Mouse (Mus musculus) stomach, embryonic 16.5 days (tissue): Measurements from ENCODE around the gene Mok. TPM values are rescaled to one million over a fixed set of nuclear protein-coding genes. Genes with fewer than 3 reads are reported as not detected.

ENCODE experiments used
- ATAC-seq: fragments of 200-750 bp; cut with Nextera tagmentation; 2 replicates; pipeline ENCODE4 v1.8.0; 2017; ENCODE audit warnings: moderate number of reproducible peaks, moderate TSS enrichment; ENCODE audit not compliant: insufficient read depth, low FRiP score
- H3K27ac ChIP-seq: fragments of 300-500 bp; sonication (generic); 2 replicates; pipeline ENCODE4 v1.5.1; 2014; ENCODE audit warnings: low read length
- H3K27me3 ChIP-seq: fragments of 300-500 bp; sonication (generic); 2 replicates; pipeline ENCODE4 v1.6.1; 2014; ENCODE audit warnings: low read length, control low read depth, mixed read lengths; ENCODE audit not compliant: control insufficient read depth, insufficient read depth
- H3K36me3 ChIP-seq: fragments of 300-500 bp; sonication (generic); 2 replicates; pipeline ENCODE4 v1.6.1; 2014; ENCODE audit warnings: low read length; ENCODE audit not compliant: control insufficient read depth, insufficient read depth
- H3K4me1 ChIP-seq: fragments of 300-500 bp; sonication (generic); 2 replicates; pipeline ENCODE4 v1.6.1; 2014; ENCODE audit warnings: low read length, control low read depth, mixed read lengths; ENCODE audit not compliant: control insufficient read depth, insufficient read depth
- H3K4me2 ChIP-seq: fragments of 300-500 bp; sonication (generic); 2 replicates; pipeline ENCODE4 v1.6.1; 2014; ENCODE audit warnings: low read depth, low read length, mixed read lengths
- H3K4me3 ChIP-seq: fragments of 300-500 bp; sonication (generic); replicated peaks from 2 replicates; pipeline ENCODE4 v1.5.1; 2014; ENCODE audit warnings: mild to moderate bottlenecking, low read length
- H3K9ac ChIP-seq: fragments of 300-500 bp; sonication (generic); 2 replicates; pipeline ENCODE4 v1.6.1; 2014; ENCODE audit warnings: low read length
- H3K9me3 ChIP-seq: fragments of 300-500 bp; sonication (generic); replicated peaks from 2 replicates; pipeline ENCODE4 v1.6.1; 2016; ENCODE audit warnings: low read length, control low read depth; ENCODE audit not compliant: control insufficient read depth
- WGBS: fragments of 180-500 bp; shearing (Covaris S2); extraction: QIAGEN DNeasy Blood & Tissue Kit; methylation state at CpG from one replicate; pipeline ENCODE4 v1.1.7; 2014; 5-methylcytosine and 5-hydroxymethylcytosine counted together
- polyA plus RNA-seq: library from polyadenylated mRNA; unstranded; fragments of >200 nt; fragmentation: Nextera tagmentation; extraction: Ambion mirVana; gene quantifications from 2 replicates; pipeline ENCODE4 v1.2.1, GENCODE M21; 2015

The Mok gene
- polyA plus RNA-seq, 1 experiment from 2014 or later, result 2.9 TPM

GRCm38 (mm10) chr12:110791026-110791425 lies 49.7 kb downstream of the Mok start:
- H3K4me2 ChIP-seq, result no peak overlapping the region
- ATAC-seq, result no peak
- H3K27me3 ChIP-seq, result no peaks in the 10 kb centered on the region
- no peaks in the 10 kb centered on the region for H3K36me3 ChIP-seq
- no peaks in the 10 kb centered on the region for H3K9me3 ChIP-seq
- H3K4me3 ChIP-seq, result no peak overlapping the region
- no peak overlapping the region for H3K9ac ChIP-seq
- no peak overlapping the region for H3K27ac ChIP-seq
- H3K4me1 ChIP-seq, result no peaks in the 10 kb centered on the region
- 89% methylated on average over 8 of the region's 8 CpGs for WGBS

GRCm38 (mm10) chr12:110790580-110790979 lies 50.2 kb downstream of the Mok start:
- H3K27ac ChIP-seq, result no peak overlapping the region
- WGBS, result 78% methylated on average over 4 of the region's 4 CpGs
- no peak overlapping the region for H3K4me3 ChIP-seq
- no peak overlapping the region for H3K4me2 ChIP-seq
- no peaks in the 10 kb centered on the region for H3K9me3 ChIP-seq
- no peaks in the 10 kb centered on the region for H3K36me3 ChIP-seq
- no peaks in the 10 kb centered on the region for H3K27me3 ChIP-seq
- H3K9ac ChIP-seq, result no peak overlapping the region
- no peak for ATAC-seq
- H3K4me1 ChIP-seq, result no peaks in the 10 kb centered on the region

GRCm38 (mm10) chr12:110786243-110786642 lies 54.5 kb downstream of the Mok start:
- Histone ChIP-seq H3K4me1 (no peaks in the 10 kb centered on the region), H3K27ac (no peak overlapping the region), H3K36me3 (peaks cover 3% of the 10 kb centered on the region; the same call in 1 of the 2 replicates), H3K9ac (no peak overlapping the region), H3K4me2 (no peak overlapping the region), H3K4me3 (no peak overlapping the region), H3K27me3 (no peaks in the 10 kb centered on the region), H3K9me3 (no peaks in the 10 kb centered on the region)
- ATAC-seq, result no peak
- 80% methylated on average over 4 of the region's 4 CpGs for WGBS

GRCm38 (mm10) chr12:110784211-110784610 lies 56.5 kb downstream of the Mok start:
- no peak overlapping the region for H3K4me3 ChIP-seq
- H3K27ac ChIP-seq, result no peak overlapping the region
- H3K36me3 ChIP-seq, result peaks cover 6% of the 10 kb centered on the region
- no peak overlapping the region for H3K4me2 ChIP-seq
- WGBS, result 92% methylated on average over 2 of the region's 2 CpGs
- H3K27me3 ChIP-seq, result no peaks in the 10 kb centered on the region
- no peaks in the 10 kb centered on the region for H3K9me3 ChIP-seq
- H3K4me1 ChIP-seq, result no peaks in the 10 kb centered on the region
- no peak overlapping the region for H3K9ac ChIP-seq
- no peak for ATAC-seq

- ATAC-seq, result no peak
- H3K4me3 ChIP-seq, result no peak overlapping the region
- H3K9ac ChIP-seq, result no peak overlapping the region
- H3K36me3 ChIP-seq, result peaks cover 6% of the 10 kb centered on the region
- H3K4me2 ChIP-seq, result no peak overlapping the region
- H3K27me3 ChIP-seq, result no peaks in the 10 kb centered on the region
- no peaks in the 10 kb centered on the region for H3K9me3 ChIP-seq
- 78% methylated on average over 1 of the region's 1 CpGs for WGBS
- H3K27ac ChIP-seq, result no peak overlapping the region
- H3K4me1 ChIP-seq, result peaks cover 8% of the 10 kb centered on the region; the same call in 1 of the 2 replicates
Observed at GRCm38 (mm10) chr12:110782278-110782677, 58.5 kb downstream of the Mok start.

- no peaks in the 10 kb centered on the region for H3K27me3 ChIP-seq
- H3K36me3 ChIP-seq, result peaks cover 6% of the 10 kb centered on the region
- no peaks in the 10 kb centered on the region for H3K9me3 ChIP-seq
- 87% methylated on average over 8 of the region's 8 CpGs for WGBS
- H3K4me2 ChIP-seq, result no peak overlapping the region
- no peak overlapping the region for H3K9ac ChIP-seq
- H3K4me3 ChIP-seq, result no peak overlapping the region
- H3K4me1 ChIP-seq, result peaks cover 8% of the 10 kb centered on the region; the same call in 1 of the 2 replicates
- ATAC-seq, result no peak
- H3K27ac ChIP-seq, result no peak overlapping the region
Observed at GRCm38 (mm10) chr12:110781181-110781580, 59.6 kb downstream of the Mok start.

- 48% methylated on average over 7 of the region's 7 CpGs for WGBS
Observed at GRCm38 (mm10) chr12:110779296-110779695, 61.4 kb downstream of the Mok start.

GRCm38 (mm10) chr12:110777853-110778252 lies 62.9 kb downstream of the Mok start:
- no peak overlapping the region for H3K4me3 ChIP-seq
- H3K36me3 ChIP-seq, result peaks cover 4% of the 10 kb centered on the region
- no peaks in the 10 kb centered on the region for H3K9me3 ChIP-seq
- H3K4me2 ChIP-seq, result no peak overlapping the region
- peaks cover 15% of the 10 kb centered on the region; the same call in 1 of the 2 replicates for H3K4me1 ChIP-seq
- WGBS, result 77% methylated on average over 5 of the region's 5 CpGs
- ATAC-seq, result no peak
- H3K27me3 ChIP-seq, result no peaks in the 10 kb centered on the region
- no peak overlapping the region for H3K9ac ChIP-seq
- no peak overlapping the region for H3K27ac ChIP-seq

More at GRCm38 (mm10) chr12:110779296-110779695, 61.4 kb downstream of the Mok start:
- no peak for ATAC-seq
- H3K4me3 ChIP-seq, result no peak overlapping the region
- peaks cover 6% of the 10 kb centered on the region for H3K36me3 ChIP-seq
- no peak overlapping the region for H3K9ac ChIP-seq
- H3K27ac ChIP-seq, result no peak overlapping the region
- peaks cover 15% of the 10 kb centered on the region; the same call in 1 of the 2 replicates for H3K4me1 ChIP-seq
- no peak overlapping the region for H3K4me2 ChIP-seq
- no peaks in the 10 kb centered on the region for H3K9me3 ChIP-seq
- H3K27me3 ChIP-seq, result no peaks in the 10 kb centered on the region

GRCm38 (mm10) chr12:110775628-110776426 lies 64.9 kb downstream of the Mok start:
- Histone ChIP-seq H3K4me2 (no peak overlapping the region), H3K27ac (peak overlapping the region; percentile 51), H3K36me3 (peaks cover 4% of the 10 kb centered on the region; the same call in 1 of the 2 replicates), H3K9ac (no peak overlapping the region), H3K27me3 (no peaks in the 10 kb centered on the region), H3K4me1 (peaks cover 15% of the 10 kb centered on the region; the same call in 1 of the 2 replicates), H3K4me3 (no peak overlapping the region), H3K9me3 (no peaks in the 10 kb centered on the region)
- WGBS, result 59% methylated on average over 5 of the region's 5 CpGs
- peak; percentile 62; the same call in 1 of the 2 replicates for ATAC-seq
